Mouse (Mus musculus): ENCODE data around the gene Gm9639.
"Not testable (repeated sequence)": the region's sequence is repeated elsewhere in the genome, so short reads cannot be mapped to it uniquely, and the experiment has no call there.

Gene Gm9639

GRCm38 (mm10) chr10:77794976-77795375, at the start of gene Gm9639:
Gm9639 (minus strand) TSS chr10:77795076.
- no peak for DNase-seq

- DNase-seq, result no peak
Measured at GRCm38 (mm10) chr10:77839006-77839405, 44.1 kb upstream of the Gm9639 start.

- DNase-seq, result no peak
Measured at GRCm38 (mm10) chr10:77835647-77836046, 40.8 kb upstream of the Gm9639 start, which contains the start of gene Krtap10-10. Krtap10-10 (plus strand) TSS chr10:77835947.

GRCm38 (mm10) chr10:77826951-77827350, 32.1 kb upstream of the Gm9639 start, which contains the start of gene Krtap10-4:
Krtap10-4 (minus strand) TSS chr10:77827095.
- DNase-seq, result no peak

GRCm38 (mm10) chr10:77819203-77819602, 24.3 kb upstream of the Gm9639 start:
- DNase-seq, result no peak

GRCm38 (mm10) chr10:77818523-77818922, 23.6 kb upstream of the Gm9639 start:
- no peak for DNase-seq

GRCm38 (mm10) chr10:77815514-77815913, 20.6 kb upstream of the Gm9639 start:
- DNase-seq, result peak; percentile 7

GRCm38 (mm10) chr10:77814382-77814781, 19.5 kb upstream of the Gm9639 start, which contains the start of gene Gm2696:
Gm2696 (plus strand) TSS chr10:77814682.
- no peak for DNase-seq

- DNase-seq, result no peak
Measured at GRCm38 (mm10) chr10:77811743-77812142, 16.9 kb upstream of the Gm9639 start, which contains the start of gene Gm9507. Gm9507 (minus strand) TSS chr10:77811843.

GRCm38 (mm10) chr10:77804095-77804494, 9.2 kb upstream of the Gm9639 start:
- DNase-seq, result no peak

GRCm38 (mm10) chr10:77798921-77799508, 4.1 kb upstream of the Gm9639 start, which contains the start of gene Gm19668:
Gm19668 (minus strand) TSS chr10:77799133.
- DNase-seq, result no peak

GRCm38 (mm10) chr10:77798164-77798920, 3.5 kb upstream of the Gm9639 start:
- DNase-seq, result not testable (repeated sequence)

- DNase-seq, result no peak
Measured at GRCm38 (mm10) chr10:77797677-77798076, 2.8 kb upstream of the Gm9639 start.

- DNase-seq, result no peak
Measured at GRCm38 (mm10) chr10:77788621-77789020, 6.3 kb downstream of the Gm9639 start.

GRCm38 (mm10) chr10:77787876-77788275, 7.0 kb downstream of the Gm9639 start, which contains the start of gene Gm7137:
Gm7137 (minus strand) TSS chr10:77788200.
- DNase-seq, result not testable (repeated sequence)

GRCm38 (mm10) chr10:77783396-77783795, 11.5 kb downstream of the Gm9639 start:
- not testable (repeated sequence) for DNase-seq

- DNase-seq, result not testable (repeated sequence)
Measured at GRCm38 (mm10) chr10:77782442-77782841, 12.4 kb downstream of the Gm9639 start, which contains the start of gene Gm3250. Gm3250 (minus strand) TSS chr10:77782542.

- DNase-seq, result not testable (repeated sequence)
Measured at GRCm38 (mm10) chr10:77776844-77777243, 18.0 kb downstream of the Gm9639 start, which contains the start of gene Gm7138. Gm7138 (minus strand) TSS chr10:77776944.

- DNase-seq, result not testable (repeated sequence)
Measured at GRCm38 (mm10) chr10:77772142-77772541, 22.7 kb downstream of the Gm9639 start.

- not testable (repeated sequence) for DNase-seq
Measured at GRCm38 (mm10) chr10:77771225-77771624, 23.7 kb downstream of the Gm9639 start, which contains the start of gene Gm3238. Gm3238 (minus strand) TSS chr10:77771325.

- no peak for DNase-seq
Measured at GRCm38 (mm10) chr10:77769727-77770126, 25.1 kb downstream of the Gm9639 start.

GRCm38 (mm10) chr10:77759582-77759981, 35.3 kb downstream of the Gm9639 start, which contains the start of gene Gm3233:
Gm3233 (minus strand) TSS chr10:77759682.
- not testable (repeated sequence) for DNase-seq

- DNase-seq, result no peak
Measured at GRCm38 (mm10) chr10:77753448-77753847, 41.4 kb downstream of the Gm9639 start.

Measured in kidney, postnatal 14 days (tissue).